Mouse (Mus musculus): ENCODE measurements around the gene F2r. TPM values are rescaled to one million over a fixed set of nuclear protein-coding genes. Genes with fewer than 3 reads are reported as not detected.

Gene F2r
- polyA plus RNA-seq, 1 experiment: 23.6 TPM

- Histone ChIP-seq H3K4me3 (no peak overlapping the region), H3K27me3 (ENCODE audit: control insufficient read depth, insufficient read depth, insufficient read length) (no peaks in the 10 kb centered on the region), H3ac (ENCODE audit: control insufficient read depth, insufficient read length) (no peak overlapping the region), H3K36me3 (ENCODE audit: control insufficient read depth, insufficient read depth) (no peaks in the 10 kb centered on the region), H3K79me2 (ENCODE audit: control insufficient read depth, insufficient read depth) (no peaks in the 10 kb centered on the region), H3K4me2 (ENCODE audit: low read depth) (peak overlapping the region; percentile 30)
- TF ChIP-seq POLR2AphosphoS2 (IDR thresholded peaks at IDR 0.05; ENCODE audit: insufficient read length, low read depth) (no peak), MYOD1 (IDR thresholded peaks at IDR 0.05; ENCODE audit: control insufficient read depth in 1 of 3, insufficient read length in 2 of 3, low read depth in 2 of 3) (peak in 2 of 3 experiments; percentile 39 to 44), TCF3 (IDR thresholded peaks at IDR 0.05; ENCODE audit: insufficient read length, low read depth) (no peak), MAX (IDR thresholded peaks at IDR 0.05; ENCODE audit: low read depth) (no peak), USF1 (IDR thresholded peaks at IDR 0.05; ENCODE audit: low read depth) (no peak), E2F4 (IDR thresholded peaks at IDR 0.05; ENCODE audit: insufficient read depth) (no peak), POLR2A (IDR thresholded peaks at IDR 0.05; ENCODE audit: insufficient read length, low read depth) (no peak), REST (IDR thresholded peaks at IDR 0.05; ENCODE audit: insufficient read depth, insufficient read length) (no peak), CEBPB (IDR thresholded peaks at IDR 0.05; ENCODE audit: insufficient read depth, poor library complexity, severe bottlenecking) (0 out of 2 replicates have a peak, but pooled peaks have one; percentile 33), SRF (IDR thresholded peaks at IDR 0.05; ENCODE audit: control insufficient read depth, insufficient read length, low read depth) (no peak)
These were observed 21.2 kb upstream of the F2r start for GRCm38 (mm10) chr13:95639336-95640116.

GRCm38 (mm10) chr13:95638894-95639293, 20.6 kb upstream of the F2r start:
- no peaks in the 10 kb centered on the region for H3K27me3 ChIP-seq (ENCODE audit: control insufficient read depth, insufficient read depth, insufficient read length)
- H3ac ChIP-seq (ENCODE audit: control insufficient read depth, insufficient read length): no peak overlapping the region
- H3K4me2 ChIP-seq (ENCODE audit: low read depth): peak overlapping the region; percentile 10
- no peaks in the 10 kb centered on the region for H3K79me2 ChIP-seq (ENCODE audit: control insufficient read depth, insufficient read depth)
- H3K36me3 ChIP-seq (ENCODE audit: control insufficient read depth, insufficient read depth): no peaks in the 10 kb centered on the region
- no peak overlapping the region for H3K4me3 ChIP-seq
- TF ChIP-seq TCF3 (IDR thresholded peaks at IDR 0.05; ENCODE audit: insufficient read length, low read depth) (no peak), USF1 (IDR thresholded peaks at IDR 0.05; ENCODE audit: low read depth) (no peak), CEBPB (IDR thresholded peaks at IDR 0.05; ENCODE audit: insufficient read depth, poor library complexity, severe bottlenecking) (no peak), MYOD1 (IDR thresholded peaks at IDR 0.05; ENCODE audit: control insufficient read depth in 1 of 3, insufficient read length in 2 of 3, low read depth in 2 of 3) (no peak), POLR2A (IDR thresholded peaks at IDR 0.05; ENCODE audit: insufficient read length, low read depth) (no peak), POLR2AphosphoS2 (IDR thresholded peaks at IDR 0.05; ENCODE audit: insufficient read length, low read depth) (no peak), MYOG (IDR thresholded peaks at IDR 0.05; ENCODE audit: control insufficient read depth in 1 of 3, insufficient read depth in 1 of 3, insufficient read length in 2 of 3, low read depth in 2 of 3) (no peak), REST (IDR thresholded peaks at IDR 0.05; ENCODE audit: insufficient read depth, insufficient read length) (no peak), E2F4 (IDR thresholded peaks at IDR 0.05; ENCODE audit: insufficient read depth) (no peak), MAX (IDR thresholded peaks at IDR 0.05; ENCODE audit: low read depth) (no peak), SRF (IDR thresholded peaks at IDR 0.05; ENCODE audit: control insufficient read depth, insufficient read length, low read depth) (no peak), TCF12 (IDR thresholded peaks at IDR 0.05; ENCODE audit: insufficient read depth, poor library complexity, severe bottlenecking) (no peak)

- Histone ChIP-seq H3K79me2 (ENCODE audit: control insufficient read depth, insufficient read depth) (no peaks in the 10 kb centered on the region), H3K4me2 (ENCODE audit: low read depth) (no peak overlapping the region), H3K36me3 (ENCODE audit: control insufficient read depth, insufficient read depth) (no peaks in the 10 kb centered on the region), H3K4me3 (no peak overlapping the region), H3ac (ENCODE audit: control insufficient read depth, insufficient read length) (no peak overlapping the region), H3K27me3 (ENCODE audit: control insufficient read depth, insufficient read depth, insufficient read length) (no peaks in the 10 kb centered on the region)
- no peak for TF ChIP-seq SRF (IDR thresholded peaks at IDR 0.05; ENCODE audit: control insufficient read depth, insufficient read length, low read depth)
- TF ChIP-seq E2F4 (IDR thresholded peaks at IDR 0.05; ENCODE audit: insufficient read depth): no peak
- no peak for TF ChIP-seq MAX (IDR thresholded peaks at IDR 0.05; ENCODE audit: low read depth)
- TF ChIP-seq CEBPB (IDR thresholded peaks at IDR 0.05; ENCODE audit: insufficient read depth, poor library complexity, severe bottlenecking): no peak
- no peak for TF ChIP-seq POLR2A (IDR thresholded peaks at IDR 0.05; ENCODE audit: insufficient read length, low read depth)
- no peak for TF ChIP-seq MYOD1 (IDR thresholded peaks at IDR 0.05; ENCODE audit: control insufficient read depth in 1 of 3, insufficient read length in 2 of 3, low read depth in 2 of 3)
- TF ChIP-seq POLR2AphosphoS2 (IDR thresholded peaks at IDR 0.05; ENCODE audit: insufficient read length, low read depth): no peak
- TF ChIP-seq USF1 (IDR thresholded peaks at IDR 0.05; ENCODE audit: low read depth): no peak
- no peak for TF ChIP-seq REST (IDR thresholded peaks at IDR 0.05; ENCODE audit: insufficient read depth, insufficient read length)
- no peak for TF ChIP-seq TCF12 (IDR thresholded peaks at IDR 0.05; ENCODE audit: insufficient read depth, poor library complexity, severe bottlenecking)
- no peak for TF ChIP-seq MYOG (IDR thresholded peaks at IDR 0.05; ENCODE audit: control insufficient read depth in 1 of 3, insufficient read depth in 1 of 3, insufficient read length in 2 of 3, low read depth in 2 of 3)
- TF ChIP-seq TCF3 (IDR thresholded peaks at IDR 0.05; ENCODE audit: insufficient read length, low read depth): no peak
These were observed 19.4 kb upstream of the F2r start for GRCm38 (mm10) chr13:95637737-95638136.

- Histone ChIP-seq H3K36me3 (ENCODE audit: control insufficient read depth, insufficient read depth) (no peaks in the 10 kb centered on the region), H3K4me3 (no peak overlapping the region), H3K4me2 (ENCODE audit: low read depth) (no peak overlapping the region), H3K27me3 (ENCODE audit: control insufficient read depth, insufficient read depth, insufficient read length) (no peaks in the 10 kb centered on the region), H3ac (ENCODE audit: control insufficient read depth, insufficient read length) (no peak overlapping the region), H3K79me2 (ENCODE audit: control insufficient read depth, insufficient read depth) (no peaks in the 10 kb centered on the region)
- TF ChIP-seq USF1 (IDR thresholded peaks at IDR 0.05; ENCODE audit: low read depth): no peak
- TF ChIP-seq POLR2AphosphoS2 (IDR thresholded peaks at IDR 0.05; ENCODE audit: insufficient read length, low read depth): no peak
- no peak for TF ChIP-seq CEBPB (IDR thresholded peaks at IDR 0.05; ENCODE audit: insufficient read depth, poor library complexity, severe bottlenecking)
- no peak for TF ChIP-seq SRF (IDR thresholded peaks at IDR 0.05; ENCODE audit: control insufficient read depth, insufficient read length, low read depth)
- no peak for TF ChIP-seq MYOD1 (IDR thresholded peaks at IDR 0.05; ENCODE audit: control insufficient read depth in 1 of 3, insufficient read length in 2 of 3, low read depth in 2 of 3)
- no peak for TF ChIP-seq TCF3 (IDR thresholded peaks at IDR 0.05; ENCODE audit: insufficient read length, low read depth)
- no peak for TF ChIP-seq MAX (IDR thresholded peaks at IDR 0.05; ENCODE audit: low read depth)
These were observed 17.0 kb upstream of the F2r start for GRCm38 (mm10) chr13:95635301-95635700.

All from myocyte (in vitro differentiated cells).